Mouse (Mus musculus) urinary bladder, postnatal 25 days (tissue): ENCODE measurements at regions not wholly inside any gene's neighbourhood (a gene's known extent, or its start where the extent isn't known, plus 50 kb on each side); places are given as distances from the start of the nearest gene placed in this dataset.

Experiments
- DNase-seq: peaks from one replicate; pipeline ENCODE4 v3.0.0; 2022; ENCODE audit warnings: low spot score

DNA sequence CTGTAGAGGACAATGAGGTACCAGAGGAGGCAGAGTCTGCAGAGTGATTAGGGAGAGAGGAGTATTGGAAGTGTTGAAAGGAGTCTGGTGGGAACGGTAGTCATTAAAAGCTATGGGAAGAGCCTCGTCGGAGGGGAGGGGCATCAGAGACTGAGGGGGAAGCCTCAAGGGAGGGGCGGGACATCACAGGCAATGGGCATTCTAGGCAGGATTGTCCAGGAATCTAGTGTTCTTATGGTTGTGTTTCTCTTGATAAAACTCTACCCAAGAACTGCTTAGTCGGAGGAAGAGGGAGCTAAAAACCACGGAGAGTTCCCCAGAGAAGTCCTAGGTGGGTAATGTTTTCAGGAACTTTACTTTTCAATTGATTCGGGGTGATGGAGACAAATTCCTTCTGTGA is 90.2 kb downstream of the Sec23ip start:
- no peak for DNase-seq

DNA sequence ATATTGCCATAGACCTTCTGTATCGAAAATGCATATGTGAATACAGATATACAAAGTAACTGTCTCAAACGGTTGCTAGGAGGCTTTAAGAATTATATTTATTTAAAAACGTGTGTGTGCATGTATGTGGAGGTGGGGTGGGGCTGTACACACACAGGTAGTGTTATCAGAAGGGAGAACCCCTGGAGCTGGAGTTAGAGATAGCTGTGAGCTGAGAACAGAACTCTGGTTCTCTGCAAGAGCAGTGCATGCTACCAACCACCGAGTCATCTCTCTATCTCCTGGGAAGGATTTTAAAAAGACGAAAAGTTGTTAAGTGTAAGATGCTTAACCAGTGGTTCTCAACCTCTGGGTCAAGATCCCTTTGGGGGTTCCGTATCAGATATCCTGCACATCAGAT is 91.7 kb downstream of the Sec23ip start:
- no peak for DNase-seq

DNA sequence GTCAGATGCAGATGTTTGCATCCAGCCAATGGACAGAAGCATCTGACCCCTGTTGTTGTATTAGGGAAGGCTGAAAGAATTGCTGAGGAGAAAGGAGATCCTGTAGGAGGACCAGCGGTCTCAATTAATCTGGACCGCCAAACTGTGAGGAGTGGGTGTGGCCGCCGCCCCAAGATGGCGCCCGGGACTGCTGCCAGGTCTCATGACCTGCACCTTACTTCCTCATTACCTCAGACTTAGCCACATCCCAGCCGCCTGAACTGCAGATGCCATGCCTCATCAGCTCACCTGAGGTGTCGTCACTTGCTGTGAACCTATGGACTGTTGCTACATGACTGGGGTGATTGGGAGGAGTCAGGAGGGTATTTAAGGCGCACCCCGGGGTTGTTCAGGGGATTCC is 97.8 kb downstream of the Sec23ip start:
- DNase-seq = no peak

DNA sequence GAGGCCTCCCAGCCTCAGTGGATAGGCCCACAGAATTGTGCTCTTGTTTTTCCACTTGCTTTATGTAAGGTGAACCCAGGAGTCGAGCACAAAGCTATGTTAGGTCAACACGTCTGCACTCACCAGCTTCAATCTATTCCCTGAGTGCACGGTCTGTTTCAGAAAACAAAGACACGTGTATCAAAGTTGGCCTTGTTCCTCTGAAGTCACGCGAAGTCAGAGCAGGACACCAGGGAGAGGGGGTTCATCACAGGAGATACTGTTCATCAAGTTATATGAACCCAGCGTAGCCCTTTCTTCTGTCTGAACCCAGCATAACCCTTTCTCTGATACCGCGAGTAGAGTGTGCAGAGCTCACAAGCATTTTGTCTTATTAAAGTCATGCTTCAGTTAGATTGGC is 98.8 kb downstream of the Sec23ip start:
- DNase-seq = no peak

DNA sequence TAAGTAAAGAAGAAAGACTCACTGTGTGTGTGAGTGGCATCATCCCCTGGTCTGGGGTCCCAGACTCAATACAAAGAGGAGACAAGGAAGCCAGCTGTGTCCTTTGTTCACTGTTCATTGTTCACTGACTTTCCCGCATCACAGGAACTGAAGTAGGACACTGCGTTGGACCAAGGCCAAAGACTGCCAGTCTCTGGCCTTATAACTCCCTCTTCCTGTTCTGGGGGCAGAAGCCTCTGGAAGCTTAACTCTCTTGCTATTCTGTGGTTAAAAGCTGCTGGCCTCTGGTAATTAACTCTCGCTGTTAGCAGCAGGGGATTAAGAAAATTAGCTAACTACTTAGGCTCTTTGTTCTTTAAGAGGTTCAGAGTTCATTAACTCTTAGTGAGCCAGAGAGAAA is 104.5 kb downstream of the Sec23ip start:
- no peak for DNase-seq

DNA sequence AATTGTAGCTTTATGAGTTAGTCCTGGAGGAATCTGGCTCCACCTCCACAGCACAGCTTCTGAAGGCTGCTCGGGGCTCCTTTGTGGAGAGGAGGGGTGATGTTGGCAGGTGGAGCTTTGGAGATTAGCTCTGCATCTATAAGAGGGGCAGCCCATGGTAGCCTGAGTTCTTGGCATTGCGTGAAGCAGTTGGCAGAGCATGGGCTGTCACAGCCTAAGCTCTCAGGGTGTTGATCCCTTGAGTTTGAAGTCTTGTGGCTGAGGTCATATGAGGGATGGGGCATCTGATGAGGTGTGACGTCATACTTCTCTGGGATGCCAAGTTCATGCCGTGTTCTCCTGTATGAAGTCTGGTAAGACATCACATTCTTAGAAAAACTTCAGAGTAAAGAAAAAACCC is 109.5 kb downstream of the Sec23ip start:
- DNase-seq = no peak

DNA sequence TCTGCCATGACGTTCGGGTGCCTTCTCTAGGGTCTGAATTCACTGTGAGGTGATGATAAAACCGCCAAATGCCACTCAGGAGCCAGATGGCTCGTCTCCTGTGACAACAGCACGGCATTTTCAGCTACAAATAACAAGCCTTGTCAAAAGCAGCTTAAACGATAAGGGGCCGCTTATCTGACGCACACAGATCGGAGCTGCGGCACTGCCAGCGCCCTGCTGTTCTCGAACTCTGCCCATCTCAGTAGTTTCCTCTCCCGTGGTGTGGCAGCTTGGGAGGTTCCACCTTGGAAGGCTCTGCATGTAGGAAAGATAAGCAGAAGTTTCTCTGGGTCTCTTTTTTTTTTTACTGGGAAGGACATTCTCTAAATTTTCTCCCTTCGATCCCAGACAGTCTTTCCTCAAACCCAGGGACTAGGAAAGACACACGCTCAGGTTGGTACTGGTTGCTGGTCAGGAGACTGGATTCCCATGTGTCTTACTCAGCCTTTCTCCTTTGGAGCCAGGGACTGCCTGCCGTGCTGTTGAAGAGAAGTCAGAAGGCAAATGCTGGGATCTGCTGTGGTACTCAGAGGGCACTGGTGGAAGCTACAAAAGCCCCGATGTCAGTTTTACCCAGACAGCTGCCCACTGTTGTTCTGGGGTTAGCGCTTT is 110.1 kb downstream of the Sec23ip start:
- no peak for DNase-seq

DNA sequence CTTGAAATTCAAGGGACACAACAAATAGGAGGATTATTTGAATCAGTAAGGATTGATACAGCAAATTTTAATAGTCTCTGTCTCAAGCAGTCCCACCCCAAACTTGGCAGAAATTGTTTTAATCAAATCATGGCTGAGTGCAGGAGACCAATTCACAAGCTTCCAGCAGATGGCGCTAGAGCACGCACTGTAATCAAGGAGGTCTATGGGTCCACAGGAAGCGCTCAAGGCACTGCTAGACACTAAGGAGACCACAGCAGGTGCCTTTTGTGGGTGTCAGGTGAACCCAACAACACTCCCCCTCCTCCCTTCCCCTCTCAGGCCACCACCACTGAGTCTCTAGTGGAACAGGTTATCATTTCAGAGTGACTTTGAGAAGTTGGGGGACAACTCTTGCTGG is 115.4 kb downstream of the Sec23ip start:
- peak; percentile 57 for DNase-seq

DNA sequence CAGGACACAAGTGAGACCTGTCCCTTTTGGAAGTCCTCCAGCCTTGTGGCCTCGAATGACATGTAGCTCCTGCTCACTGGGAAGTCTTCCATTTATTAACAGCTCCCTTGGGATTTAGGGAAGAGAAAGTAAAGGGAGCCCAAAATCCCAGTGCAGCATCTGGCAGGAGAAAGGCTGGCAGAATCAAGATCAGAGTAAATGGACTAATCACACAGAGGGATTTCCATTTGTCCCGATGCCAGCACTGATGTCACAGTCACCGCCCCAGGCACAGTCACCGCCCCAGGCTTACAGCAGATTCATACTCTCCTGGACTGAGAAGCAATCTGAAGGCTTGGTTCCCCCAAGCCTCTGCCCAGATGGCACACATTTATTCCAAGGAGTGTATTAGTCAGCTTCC is 116.0 kb downstream of the Sec23ip start:
- DNase-seq = peak; percentile 5

DNA sequence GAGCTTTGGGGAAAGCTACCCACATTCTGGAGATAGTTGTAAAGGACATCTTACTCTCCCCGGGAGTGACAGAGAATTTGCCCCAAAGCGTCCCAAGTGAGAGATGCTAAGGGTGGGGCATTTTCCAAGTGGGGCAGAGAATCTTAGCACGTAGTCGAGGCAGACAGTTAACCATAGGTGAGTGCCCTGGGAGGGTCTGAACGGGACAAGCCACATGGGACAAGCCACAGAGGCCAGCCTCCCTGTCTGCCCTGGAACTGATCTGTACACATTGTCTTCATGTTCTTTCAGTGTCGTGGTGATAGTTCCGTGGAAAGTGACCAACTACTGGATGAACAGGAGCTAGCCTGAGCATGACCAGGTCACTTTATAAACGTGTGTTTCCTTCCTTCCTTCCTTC is 116.6 kb downstream of the Sec23ip start:
- no peak for DNase-seq

DNA sequence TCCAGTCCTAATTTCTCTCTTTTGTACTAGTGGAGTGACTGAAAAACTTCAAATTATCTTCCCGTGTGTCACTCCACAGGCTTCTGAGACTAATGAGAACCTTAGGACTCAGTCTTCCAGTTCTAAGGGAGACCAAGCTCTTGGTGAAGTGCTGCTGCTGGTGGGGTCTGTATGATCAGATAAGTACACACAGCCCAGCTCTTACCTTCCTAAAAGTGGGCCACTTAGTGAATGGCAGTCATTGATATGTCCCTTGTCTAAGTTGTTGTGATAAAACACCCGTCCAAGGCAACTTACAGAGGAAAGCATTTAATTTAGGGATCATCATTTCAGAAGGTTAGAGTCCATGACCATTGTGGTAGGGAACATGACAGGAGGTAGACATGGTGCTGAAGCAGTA is 124.1 kb downstream of the Sec23ip start:
- no peak for DNase-seq

DNA sequence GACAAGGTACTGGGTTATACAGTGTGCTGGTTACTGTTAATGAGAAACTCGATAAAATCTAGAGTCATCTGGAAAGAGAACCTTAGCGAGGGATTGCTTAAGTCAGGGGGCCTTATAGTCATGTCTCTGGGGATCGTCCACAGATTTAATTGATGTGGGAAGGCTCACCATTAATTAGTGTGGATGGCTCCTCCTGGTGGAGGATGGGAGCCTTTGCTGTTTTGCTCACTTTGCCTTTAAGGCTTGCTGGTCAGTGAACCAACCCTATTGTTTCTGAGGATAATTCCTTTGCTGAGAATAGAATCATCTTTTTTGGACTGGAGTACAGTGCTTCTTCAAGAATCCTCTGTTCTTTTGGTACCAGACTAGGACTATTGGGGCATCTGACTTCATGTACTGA is 139.3 kb downstream of the Sec23ip start:
- DNase-seq = no peak

DNA sequence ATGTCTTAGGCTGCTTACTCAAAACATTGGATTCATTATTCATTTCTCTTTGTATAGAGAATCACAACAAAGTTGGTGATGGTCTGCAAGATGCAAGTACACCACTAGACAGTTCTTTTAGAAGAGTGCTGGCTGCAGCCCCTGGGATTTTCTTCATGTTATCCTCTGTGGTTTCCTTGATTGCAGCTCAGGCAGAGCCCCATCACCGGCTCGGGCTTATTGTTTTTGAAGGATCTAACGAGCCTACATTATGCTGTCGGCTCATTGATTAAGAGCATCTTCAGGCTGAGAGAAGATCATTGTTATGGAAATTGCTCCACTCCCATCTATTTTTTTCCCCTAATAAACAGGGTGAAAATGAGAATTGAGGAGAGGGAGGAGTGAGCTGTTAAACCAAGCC is 140.8 kb downstream of the Sec23ip start:
- no peak for DNase-seq

DNA sequence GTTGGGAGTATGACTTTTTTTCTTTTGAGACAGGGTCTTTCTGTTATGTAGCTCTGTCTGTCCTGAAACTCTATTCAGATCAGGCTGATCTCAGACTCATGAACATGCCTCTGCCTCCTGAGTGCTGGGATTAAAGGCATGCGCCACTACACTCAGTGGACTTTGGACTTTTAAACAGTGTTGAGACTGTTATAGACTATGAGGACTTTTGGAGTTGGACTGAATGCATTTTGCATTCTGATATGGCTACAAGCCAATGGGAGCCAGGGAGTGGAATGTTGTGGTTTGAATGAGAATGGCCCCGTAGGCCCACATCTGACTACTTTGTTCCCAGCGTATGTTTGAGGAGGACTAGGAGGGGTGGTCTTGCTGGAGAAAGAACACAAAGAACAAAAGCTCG is 165.4 kb downstream of the Sec23ip start:
- no peak for DNase-seq

DNA sequence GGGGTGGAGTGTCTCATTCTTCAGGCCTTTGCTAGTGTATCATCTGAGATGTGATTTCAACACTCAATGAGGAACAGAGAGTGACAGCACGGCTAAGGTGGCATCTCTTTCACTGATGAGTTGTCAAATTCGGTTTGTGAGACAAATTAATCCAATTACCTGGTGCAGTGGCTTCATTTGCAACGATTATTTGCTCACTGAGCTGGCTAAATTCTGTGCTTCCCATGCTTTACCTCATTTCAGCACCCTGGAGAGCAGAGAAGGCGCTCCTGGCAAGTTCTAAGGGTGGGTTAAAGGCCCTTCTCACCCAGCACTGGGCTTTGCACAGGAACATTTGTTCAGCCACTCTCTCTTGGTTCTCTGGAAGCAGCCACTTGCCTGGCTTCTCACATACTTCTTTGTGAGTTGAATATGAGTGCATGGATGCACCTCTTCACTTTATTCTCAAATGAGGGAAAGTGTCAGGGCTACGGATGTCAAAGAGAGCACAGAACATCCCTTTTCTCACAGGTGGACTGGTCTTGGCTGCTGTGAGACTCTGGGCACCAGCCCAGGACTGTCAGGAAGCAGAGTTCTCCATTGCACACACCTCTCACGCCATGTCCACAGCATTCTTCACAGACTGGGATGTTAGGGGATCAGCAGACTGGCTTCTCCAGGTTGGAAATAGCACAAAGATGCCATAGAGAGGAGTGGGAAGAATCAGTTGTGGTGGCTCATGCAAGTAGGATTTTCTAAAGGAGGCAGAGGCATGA is 193.4 kb downstream of the Sec23ip start:
- no peak for DNase-seq

DNA sequence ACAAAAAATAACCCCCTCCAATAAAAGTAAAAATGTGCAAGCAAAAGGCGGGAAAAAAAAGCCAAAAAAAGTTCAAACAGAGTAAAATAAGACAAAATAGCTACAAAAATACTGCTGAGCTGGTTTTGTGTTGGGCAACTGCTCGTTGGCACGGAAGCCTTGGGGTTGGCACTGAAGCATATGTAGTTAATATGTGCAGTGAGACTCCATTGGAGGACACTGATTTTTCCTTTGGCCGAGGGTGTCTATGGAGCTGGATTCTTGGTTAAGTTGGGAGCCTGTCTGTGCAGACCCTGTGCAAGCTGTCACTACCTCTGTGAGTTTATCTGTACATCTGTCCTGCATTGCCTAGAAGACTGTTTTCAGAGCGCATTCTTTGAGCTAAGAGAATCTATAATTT is 215.8 kb downstream of the Sec23ip start:
- DNase-seq = no peak

DNA sequence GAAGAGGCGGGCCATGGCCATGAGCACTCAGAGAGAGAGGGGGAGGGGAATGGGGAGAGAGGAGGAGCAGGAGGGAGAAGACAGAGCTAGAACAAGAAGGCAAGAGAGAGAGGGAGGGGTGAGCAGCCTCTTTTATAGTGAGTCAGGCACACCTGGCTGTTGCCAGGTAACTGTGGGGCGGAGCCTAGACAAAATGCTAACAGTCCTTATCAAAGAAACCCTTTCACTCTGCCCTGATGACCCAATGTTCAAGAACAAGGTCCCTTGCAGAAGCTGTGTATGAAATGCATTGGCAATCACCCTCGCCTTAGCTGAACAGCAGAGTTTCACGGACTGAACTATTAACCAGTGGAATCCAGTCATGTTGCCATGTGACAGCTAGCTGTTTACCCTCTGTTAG is 235.2 kb downstream of the Sec23ip start:
- DNase-seq = no peak

DNA sequence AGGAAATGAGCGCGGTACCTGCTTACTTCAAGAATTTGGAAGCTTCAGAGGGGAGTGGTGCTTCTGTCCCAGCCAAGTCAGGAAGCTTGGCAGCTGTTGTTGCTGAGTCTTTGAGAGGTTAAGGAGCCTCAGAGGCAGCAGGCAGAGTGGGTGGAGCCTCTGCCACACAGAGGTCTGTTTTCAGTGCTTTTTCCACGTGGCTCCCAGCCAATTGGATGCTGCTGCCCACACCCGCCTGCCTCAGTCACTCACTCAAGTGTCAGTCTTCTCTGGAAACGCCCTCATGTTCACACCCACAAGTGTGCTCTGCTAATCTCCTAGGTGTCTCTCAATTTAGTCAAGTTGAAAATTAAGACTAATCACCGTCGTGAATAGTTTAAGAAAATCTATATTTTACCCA is 236.1 kb downstream of the Sec23ip start:
- no peak for DNase-seq

DNA sequence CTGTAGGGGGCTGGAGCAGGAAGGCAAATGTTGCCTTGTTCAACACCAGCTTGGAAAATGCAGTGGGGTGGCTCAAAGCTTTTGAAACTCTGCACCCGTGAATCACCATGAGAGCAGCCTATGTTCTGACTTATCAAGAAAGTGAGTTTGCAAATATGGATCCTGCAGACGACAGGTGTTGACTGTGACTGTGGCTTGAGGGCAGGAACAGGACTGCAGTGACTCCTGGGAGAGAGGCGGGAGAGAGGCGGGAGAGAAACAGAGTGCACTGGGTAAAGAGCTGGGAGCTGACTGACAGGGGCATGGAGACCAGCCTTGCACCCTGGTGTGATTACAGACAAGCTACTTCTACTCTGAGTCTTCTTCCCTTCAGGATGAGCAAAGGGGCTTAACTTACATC is 254.0 kb downstream of the Sec23ip start:
- no peak for DNase-seq

DNA sequence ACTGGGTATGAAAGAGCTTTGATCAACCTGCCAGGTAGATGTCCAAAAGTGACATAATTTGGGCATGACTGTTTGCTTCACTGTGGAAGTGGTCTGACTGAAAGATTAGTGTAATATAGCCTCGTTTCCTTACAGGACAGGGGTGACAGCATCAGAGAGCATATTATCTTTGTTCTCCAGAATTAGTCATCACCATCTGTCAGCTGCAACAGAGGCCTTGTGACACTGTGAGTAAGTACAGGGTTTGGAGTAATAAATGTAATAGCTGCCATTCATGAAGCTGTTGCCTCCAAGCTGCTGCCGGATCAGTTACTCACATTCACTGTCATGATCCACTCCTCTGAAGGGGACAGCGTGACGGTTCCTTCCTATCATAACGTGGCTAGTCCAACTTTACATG is 254.4 kb upstream of the Plpp4 start:
- no peak for DNase-seq

DNA sequence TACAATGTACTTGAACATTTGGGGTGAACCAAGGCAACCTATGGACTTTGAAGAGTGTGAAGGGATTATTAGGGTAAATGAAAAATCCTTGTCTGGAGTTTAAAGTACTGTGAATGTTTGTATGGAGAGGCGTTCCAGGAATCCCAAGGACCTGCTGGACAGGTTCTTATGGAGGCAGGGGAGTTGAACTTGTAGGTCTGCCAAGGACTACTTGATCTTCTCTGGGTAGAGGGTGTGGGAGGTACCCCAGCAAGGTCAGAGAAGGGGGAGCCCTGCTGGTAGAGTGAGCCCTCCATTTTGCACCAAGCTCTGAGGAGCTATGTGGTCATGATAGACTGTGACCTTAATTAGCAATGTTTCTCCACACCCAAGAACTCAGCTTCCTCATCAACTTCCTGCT is 253.7 kb upstream of the Plpp4 start:
- DNase-seq = no peak

DNA sequence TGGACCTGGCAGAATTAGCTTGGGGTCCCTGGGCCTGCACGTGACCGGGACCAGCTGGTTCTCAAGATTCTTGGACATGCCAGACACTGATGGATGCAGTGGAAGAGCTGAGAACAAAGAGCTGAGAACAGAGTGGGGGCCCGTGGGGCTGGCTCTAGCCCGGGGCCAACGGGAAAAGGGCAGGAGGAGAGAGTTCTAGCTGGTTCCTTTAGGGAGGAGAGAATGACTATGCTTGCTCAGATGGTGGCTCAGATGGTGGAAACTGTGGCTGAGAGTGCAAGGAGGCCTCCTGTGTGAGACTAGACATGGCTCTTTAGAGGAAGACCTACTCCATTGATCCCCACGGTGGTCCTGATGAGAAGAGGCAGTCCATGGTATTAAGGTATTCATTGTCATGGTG is 240.5 kb upstream of the Plpp4 start:
- no peak for DNase-seq

DNA sequence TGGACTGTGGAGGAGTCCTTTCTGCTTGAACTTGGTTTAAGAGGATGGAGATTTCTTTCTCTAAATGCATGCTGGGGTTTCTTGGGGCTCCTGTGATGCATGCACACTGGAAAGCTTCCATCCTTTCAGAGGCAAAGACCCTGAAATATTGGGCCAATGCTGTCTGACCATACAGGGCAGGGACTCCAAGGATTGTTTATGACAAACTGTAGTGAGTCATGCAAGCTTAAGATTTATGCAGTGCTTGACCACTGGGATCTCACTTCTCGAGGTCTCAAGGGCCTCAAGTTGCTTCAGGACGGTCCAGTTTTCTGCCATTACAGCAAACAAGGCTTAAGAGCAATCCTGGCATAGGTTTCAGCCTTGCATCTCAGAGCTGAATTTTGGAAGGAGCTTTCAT is 229.7 kb upstream of the Plpp4 start:
- DNase-seq = no peak

DNA sequence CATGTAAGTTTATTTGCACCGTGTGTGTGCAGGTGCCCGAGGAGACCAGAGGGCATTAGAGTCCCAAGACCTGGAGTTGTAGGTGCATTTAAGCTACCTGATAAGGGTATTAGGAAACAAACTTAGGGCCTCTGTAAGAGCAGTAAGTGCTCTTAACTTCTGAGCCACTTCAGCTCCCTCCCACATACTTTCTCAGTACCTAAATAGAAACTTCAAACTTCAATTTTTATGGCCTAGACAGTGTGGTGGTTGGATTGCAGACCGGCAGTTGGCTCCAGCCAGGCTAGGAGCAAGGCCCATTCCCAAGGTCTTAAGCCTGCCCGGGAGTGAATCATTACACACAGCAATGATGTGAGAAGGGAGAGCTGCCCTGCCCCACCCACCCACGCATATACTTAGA is 208.8 kb upstream of the Plpp4 start:
- no peak for DNase-seq
